In the genomic region with DNA sequence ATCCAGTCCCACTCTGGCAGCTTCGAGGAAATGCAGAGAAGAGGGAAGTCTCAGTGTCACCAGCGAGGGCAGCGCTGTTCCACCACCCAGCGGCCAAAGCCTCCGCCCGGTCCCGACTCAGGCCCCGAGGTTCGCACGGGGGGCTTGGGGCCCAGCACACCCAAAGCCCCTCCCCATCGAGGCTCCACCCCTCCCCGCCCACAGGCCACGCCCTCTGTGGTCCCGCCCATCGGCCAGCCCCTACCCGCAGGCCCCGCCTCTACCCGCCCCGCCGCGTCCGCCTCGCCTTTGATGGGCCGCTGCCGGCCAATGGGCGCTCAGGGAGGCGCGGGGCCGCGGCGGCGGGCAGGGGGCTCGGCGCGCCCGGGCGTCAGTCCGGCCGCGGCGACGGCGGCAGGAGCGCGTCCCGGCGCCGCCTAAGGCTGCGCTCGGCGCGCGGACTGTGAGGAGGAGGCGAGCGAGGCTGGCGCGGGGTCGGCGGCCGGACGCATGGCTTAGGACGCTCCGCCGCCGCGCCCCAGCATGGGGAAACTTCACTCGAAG, we compare ENCODE assay signal across 8 mouse cellular contexts. TPM values are rescaled to one million over a fixed set of nuclear protein-coding genes. Genes with fewer than 3 reads are reported as not detected.
DNase-seq lines count a peak whose midpoint lies in the region; ATAC-seq lines count a peak whose summit lies in the region.

A gene (plus strand): TSS at position 370 of the 543 bp plus-strand sequence.

- peak; percentile 74 for DNase-seq in R1 (ENCODE audit: low read depth, low spot score)
- peak; percentile 95 to 97 for DNase-seq in cerebellum, postnatal 14 days
- peak; percentile 68 for DNase-seq in gastrocnemius, adult 18-20 months (ENCODE audit: low spot score)
- peak; percentile 90 for DNase-seq in hindbrain, embryonic 14.5 days (ENCODE audit: low spot score)
- peak; percentile 74 to 84 for DNase-seq in left cerebral cortex, adult 18-20 months (ENCODE audit: low spot score in 2 of 2)
- DNase-seq in lung, postnatal 36 days, result peak; percentile 88
- peak; percentile 84 for DNase-seq in right cerebral cortex, adult 18-20 months
- DNase-seq in urinary bladder, postnatal 10 days (ENCODE audit: low spot score), result peak; percentile 74

- peak within 1 kb of the TSS; percentile 70 for H3K27ac ChIP-seq in hindbrain, embryonic 14.5 days

- peak within 1 kb of the TSS; percentile 85 for H3K9ac ChIP-seq in hindbrain, embryonic 14.5 days

- H3K4me1 ChIP-seq in hindbrain, embryonic 14.5 days (replicated peaks; ENCODE audit: control insufficient read depth, insufficient read depth, low read length), result peaks cover 29% of the 10 kb centered on the region

- peak within 1 kb of the TSS; percentile 99 for H3K4me2 ChIP-seq in hindbrain, embryonic 14.5 days (replicated peaks)

- ATAC-seq in hindbrain, embryonic 14.5 days (ENCODE audit: low FRiP score), result peak; percentile 88

- H3K27me3 ChIP-seq in hindbrain, embryonic 14.5 days (ENCODE audit: control insufficient read depth, insufficient read depth, low read length), result peaks cover 5% of the 10 kb centered on the region; the same call in 1 of the 2 replicates

- under 1% methylated on average over 59 of the region's 67 CpGs for WGBS in hindbrain, embryonic 14.5 days

- H3K4me3 ChIP-seq in hindbrain, embryonic 14.5 days (replicated peaks; ENCODE audit: low read length), result peak within 1 kb of the TSS; percentile 89

- no peaks in the 10 kb centered on the region for H3K36me3 ChIP-seq in hindbrain, embryonic 14.5 days (replicated peaks; ENCODE audit: control insufficient read depth, insufficient read depth)

- no peaks in the 10 kb centered on the region for H3K9me3 ChIP-seq in hindbrain, embryonic 14.5 days (ENCODE audit: control insufficient read depth, low read length)

RNA-seq across cellular contexts. Expression of the gene that starts here (rescaled TPM):
- 1 to 10 TPM; 1.3 to 1.8 TPM for total RNA-seq in gastrocnemius, adult 18-20 months (2021)
- 45.3 and 57.6 TPM in 2 replicates for polyA plus RNA-seq in hindbrain, embryonic 14.5 days (2014; fragmentation: Nextera tagmentation; extraction: Ambion mirVana)
- 10 to 100 TPM; 13.0 to 13.8 TPM for total RNA-seq in left cerebral cortex, adult 18-20 months (2021)

Comparison
In these comparisons a context has a peak if more than half of its experiments do, and no peak if none do; other contexts are left out.
1. Peak in every context shown above with its lines: DNase-seq, ATAC-seq, H3K4me3 ChIP-seq and H3K27ac ChIP-seq.
2. RNA of the gene that starts here (total RNA-seq): 13.0 to 13.8 TPM in left cerebral cortex, adult 18-20 months; 1.3 to 1.8 TPM in gastrocnemius, adult 18-20 months; every median in the first group is over 4 times any median in the second.